Mouse (Mus musculus): ENCODE results near the gene Dcaf7.
A peak's percentile ranks its signal among the peaks of the same experiment; 100 is the strongest.

Dcaf7 gene

GRCm38 (mm10) chr11:106045256-106045655, 8.6 kb downstream of the Dcaf7 start:
- no peak for DNase-seq (ENCODE audit: low read depth, low spot score)

- no peak for DNase-seq (ENCODE audit: low read depth, low spot score)
Measured at GRCm38 (mm10) chr11:106045780-106046179, 9.1 kb downstream of the Dcaf7 start.

GRCm38 (mm10) chr11:106046584-106046983, 9.9 kb downstream of the Dcaf7 start:
- DNase-seq (ENCODE audit: low read depth, low spot score): no peak

GRCm38 (mm10) chr11:106053921-106054320, 17.2 kb downstream of the Dcaf7 start:
- DNase-seq (ENCODE audit: low read depth, low spot score): no peak

GRCm38 (mm10) chr11:106054600-106054999, 17.9 kb downstream of the Dcaf7 start:
- no peak for DNase-seq (ENCODE audit: low read depth, low spot score)

GRCm38 (mm10) chr11:106055341-106055740, 18.7 kb downstream of the Dcaf7 start:
- no peak for DNase-seq (ENCODE audit: low read depth, low spot score)

- DNase-seq (ENCODE audit: low read depth, low spot score): no peak
Measured at GRCm38 (mm10) chr11:106056819-106057491, 20.3 kb downstream of the Dcaf7 start.

GRCm38 (mm10) chr11:106058020-106058419, 21.3 kb downstream of the Dcaf7 start:
- peak; percentile 11 for DNase-seq (ENCODE audit: low read depth, low spot score)

- no peak for DNase-seq (ENCODE audit: low read depth, low spot score)
Measured at GRCm38 (mm10) chr11:106060549-106060948, 23.9 kb downstream of the Dcaf7 start.

GRCm38 (mm10) chr11:106061311-106061710, 24.6 kb downstream of the Dcaf7 start:
- DNase-seq (ENCODE audit: low read depth, low spot score): no peak

GRCm38 (mm10) chr11:106063756-106064155, 27.1 kb downstream of the Dcaf7 start:
- no peak for DNase-seq (ENCODE audit: low read depth, low spot score)

GRCm38 (mm10) chr11:106065073-106065922, 28.6 kb downstream of the Dcaf7 start:
- DNase-seq (ENCODE audit: low read depth, low spot score): no peak

GRCm38 (mm10) chr11:106065923-106066571, 29.4 kb downstream of the Dcaf7 start, which contains the start of gene Taco1:
Gene Taco1, plus strand, starts transcription at chr11:106066061.
- DNase-seq (ENCODE audit: low read depth, low spot score): peak; percentile 96

GRCm38 (mm10) chr11:106066616-106067015, 29.9 kb downstream of the Dcaf7 start:
- peak; percentile 40 for DNase-seq (ENCODE audit: low read depth, low spot score)

GRCm38 (mm10) chr11:106073774-106074173, 37.1 kb downstream of the Dcaf7 start:
- DNase-seq (ENCODE audit: low read depth, low spot score): no peak

- peak; percentile 72 for DNase-seq (ENCODE audit: low read depth, low spot score)
Measured at GRCm38 (mm10) chr11:106076321-106076720, 39.6 kb downstream of the Dcaf7 start.

- peak; percentile 100 for DNase-seq (ENCODE audit: low read depth, low spot score)
Measured at GRCm38 (mm10) chr11:106083708-106084701, 47.3 kb downstream of the Dcaf7 start, which contains the start of gene Map3k3. Gene Map3k3, plus strand, starts transcription at chr11:106084613.

- DNase-seq (ENCODE audit: low read depth, low spot score): peak; percentile 69
Measured at GRCm38 (mm10) chr11:106084911-106085561, 48.4 kb downstream of the Dcaf7 start.

GRCm38 (mm10) chr11:106098223-106098622, 61.6 kb downstream of the Dcaf7 start:
- DNase-seq (ENCODE audit: low read depth, low spot score): no peak

- DNase-seq (ENCODE audit: low read depth, low spot score): no peak
Measured at GRCm38 (mm10) chr11:106102866-106103265, 66.2 kb downstream of the Dcaf7 start.

Measured in ES-CJ7 (cell line).